Mouse (Mus musculus) cerebellum, postnatal 10 days (tissue): ENCODE measurements at regions not wholly inside any gene's neighbourhood (a gene's known extent, or its start where the extent isn't known, plus 50 kb on each side); places are given as distances from the start of the nearest gene placed in this dataset.
A peak's percentile ranks its signal among the peaks of the same experiment; 100 is the strongest.

Source experiments
- DNase-seq, 2 experiments: peaks; one replicate each; pipeline ENCODE4 v3.0.0; 2021; ENCODE audit warnings: mixed read lengths in 2 of 2

GRCm38 (mm10) chr12:26244701-26245100 is 170.4 kb downstream of the Rnf144a start:
- no peak for DNase-seq

GRCm38 (mm10) chr12:26227557-26228020 is 187.5 kb downstream of the Rnf144a start:
- peak in 1 of 2 experiments; percentile 28 for DNase-seq

- peak; percentile 75 to 82 for DNase-seq
Measured at GRCm38 (mm10) chr12:26226363-26226762, 188.7 kb downstream of the Rnf144a start.

GRCm38 (mm10) chr12:26212447-26212846 is 202.6 kb downstream of the Rnf144a start:
- DNase-seq: no peak

- DNase-seq: no peak
Measured at GRCm38 (mm10) chr12:26211423-26211822, 203.6 kb downstream of the Rnf144a start.

GRCm38 (mm10) chr12:26206751-26207150 is 208.3 kb downstream of the Rnf144a start:
- peak; percentile 70 to 77 for DNase-seq

- peak; percentile 87 to 91 for DNase-seq
Measured at GRCm38 (mm10) chr12:26206036-26206435, 209.0 kb downstream of the Rnf144a start.

- peak; percentile 36 to 56 for DNase-seq
Measured at GRCm38 (mm10) chr12:26191982-26192576, 223.0 kb downstream of the Rnf144a start.

GRCm38 (mm10) chr12:26191268-26191981 is 223.6 kb downstream of the Rnf144a start:
- peak; percentile 79 to 85 for DNase-seq

- DNase-seq: peak in 1 of 2 experiments; percentile 25
Measured at GRCm38 (mm10) chr12:26188996-26189395, 226.1 kb downstream of the Rnf144a start.

- DNase-seq: no peak
Measured at GRCm38 (mm10) chr12:26187091-26187862, 227.8 kb downstream of the Rnf144a start.

GRCm38 (mm10) chr12:26184701-26185460 is 230.2 kb downstream of the Rnf144a start:
- no peak for DNase-seq

GRCm38 (mm10) chr12:26183021-26183420 is 232.0 kb downstream of the Rnf144a start:
- no peak for DNase-seq

- peak; percentile 61 to 62 for DNase-seq
Measured at GRCm38 (mm10) chr12:26180846-26181245, 234.2 kb downstream of the Rnf144a start.

GRCm38 (mm10) chr12:26176231-26176662 is 238.8 kb downstream of the Rnf144a start:
- peak; percentile 75 to 82 for DNase-seq

- DNase-seq: peak in 1 of 2 experiments; percentile 22
Measured at GRCm38 (mm10) chr12:26163416-26163815, 251.6 kb downstream of the Rnf144a start.

- DNase-seq: no peak
Measured at GRCm38 (mm10) chr12:26160861-26161615, 254.0 kb downstream of the Rnf144a start.

GRCm38 (mm10) chr12:26152992-26153391 is 262.1 kb downstream of the Rnf144a start:
- no peak for DNase-seq

- DNase-seq: no peak
Measured at GRCm38 (mm10) chr12:26146336-26146735, 268.7 kb downstream of the Rnf144a start.

GRCm38 (mm10) chr12:26145085-26145714 is 269.9 kb downstream of the Rnf144a start:
- DNase-seq: peak; percentile 47 to 53

GRCm38 (mm10) chr12:26144616-26145015 is 270.4 kb downstream of the Rnf144a start:
- DNase-seq: no peak
